Mouse (Mus musculus): ENCODE results near the gene Xrn2. TPM values are rescaled to one million over a fixed set of nuclear protein-coding genes. Genes with fewer than 3 reads are reported as not detected.

Gene Xrn2
- total and polyA plus RNA-seq, 3 experiments: 21.6 to 22.2 (median 22.1) TPM

- Histone ChIP-seq H3K79me2 (replicated peaks; ENCODE audit: control insufficient read depth, insufficient read depth, low read length) (no peaks in the 10 kb centered on the region), H3K36me3 (ENCODE audit: control insufficient read depth, insufficient read depth, low read length) (no peaks in the 10 kb centered on the region; the same call in 1 of the 2 replicates), H3K9ac (ENCODE audit: low read depth, low read length) (no peak overlapping the region), H3K27ac (no peak overlapping the region), H3K4me3 (no peak overlapping the region), H3K27me3 (ENCODE audit: control insufficient read depth, insufficient read depth, low read length) (no peaks in the 10 kb centered on the region), H3K4me1 (ENCODE audit: control insufficient read depth, insufficient read depth, low read length) (no peaks in the 10 kb centered on the region)
- TF ChIP-seq POLR2A (IDR thresholded peaks at IDR 0.05; ENCODE audit: insufficient read depth, low read depth, low read length): no peak
- no peak for TF ChIP-seq CTCF (IDR thresholded peaks at IDR 0.05)
- TF ChIP-seq EP300 (IDR thresholded peaks at IDR 0.05; ENCODE audit: insufficient read depth, low read depth, low read length): no peak
- intact Hi-C loops (cut with DNase I): loop anchor here (5.0 kb wide), 1 partner anchor 37 kb away; no protein-coding TSS in a partner anchor
- WGBS: 73% methylated on average over 1 of the region's 1 CpGs
- DNase-seq: no peak
Observed at GRCm38 (mm10) chr2:147069077-147069476, 56.3 kb downstream of the Xrn2 start.

- no peak for TF ChIP-seq POLR2A (IDR thresholded peaks at IDR 0.05; ENCODE audit: insufficient read depth, low read depth, low read length)
- intact Hi-C loops (cut with DNase I): no loop called here
- no peaks in the 10 kb centered on the region for H3K4me1 ChIP-seq (ENCODE audit: control insufficient read depth, insufficient read depth, low read length)
- whole genome bisulfite sequencing: 64% methylated on average over 1 of the region's 1 CpGs
- no peaks in the 10 kb centered on the region; the same call in 1 of the 2 replicates for H3K36me3 ChIP-seq (ENCODE audit: control insufficient read depth, insufficient read depth, low read length)
- H3K27me3 ChIP-seq (ENCODE audit: control insufficient read depth, insufficient read depth, low read length): no peaks in the 10 kb centered on the region
- no peaks in the 10 kb centered on the region for H3K79me2 ChIP-seq (replicated peaks; ENCODE audit: control insufficient read depth, insufficient read depth, low read length)
- no peak overlapping the region for H3K27ac ChIP-seq
- no peak overlapping the region for H3K4me3 ChIP-seq
- DNase-seq: no peak
- H3K9ac ChIP-seq (ENCODE audit: low read depth, low read length): no peak overlapping the region
Observed at GRCm38 (mm10) chr2:147070305-147070704, 57.5 kb downstream of the Xrn2 start.

- Histone ChIP-seq H3K4me3 (no peak overlapping the region), H3K27ac (no peak overlapping the region), H3K27me3 (ENCODE audit: control insufficient read depth, insufficient read depth, low read length) (no peaks in the 10 kb centered on the region), H3K79me2 (replicated peaks; ENCODE audit: control insufficient read depth, insufficient read depth, low read length) (no peaks in the 10 kb centered on the region), H3K36me3 (ENCODE audit: control insufficient read depth, insufficient read depth, low read length) (no peaks in the 10 kb centered on the region; the same call in 1 of the 2 replicates), H3K4me1 (ENCODE audit: control insufficient read depth, insufficient read depth, low read length) (no peaks in the 10 kb centered on the region), H3K9ac (ENCODE audit: low read depth, low read length) (no peak overlapping the region)
- DNase-seq: no peak
- TF ChIP-seq EP300 (IDR thresholded peaks at IDR 0.05; ENCODE audit: insufficient read depth, low read depth, low read length) (no peak), CTCF (IDR thresholded peaks at IDR 0.05) (no peak), POLR2A (IDR thresholded peaks at IDR 0.05; ENCODE audit: insufficient read depth, low read depth, low read length) (no peak)
- intact Hi-C loops (cut with DNase I): no loop called here
- WGBS: 95% methylated on average over 2 of the region's 2 CpGs
Observed at GRCm38 (mm10) chr2:147073962-147074361, 61.2 kb downstream of the Xrn2 start.

GRCm38 (mm10) chr2:147074399-147074798 is 61.6 kb downstream of the Xrn2 start:
- TF ChIP-seq POLR2A (IDR thresholded peaks at IDR 0.05; ENCODE audit: insufficient read depth, low read depth, low read length) (no peak), CTCF (IDR thresholded peaks at IDR 0.05) (no peak), EP300 (IDR thresholded peaks at IDR 0.05; ENCODE audit: insufficient read depth, low read depth, low read length) (no peak)
- DNase-seq: no peak
- Histone ChIP-seq H3K4me3 (no peak overlapping the region), H3K27me3 (ENCODE audit: control insufficient read depth, insufficient read depth, low read length) (no peaks in the 10 kb centered on the region), H3K27ac (no peak overlapping the region), H3K9ac (ENCODE audit: low read depth, low read length) (no peak overlapping the region), H3K4me1 (ENCODE audit: control insufficient read depth, insufficient read depth, low read length) (no peaks in the 10 kb centered on the region), H3K79me2 (replicated peaks; ENCODE audit: control insufficient read depth, insufficient read depth, low read length) (no peaks in the 10 kb centered on the region), H3K36me3 (ENCODE audit: control insufficient read depth, insufficient read depth, low read length) (no peaks in the 10 kb centered on the region; the same call in 1 of the 2 replicates)
- intact Hi-C loops (cut with DNase I): no loop called here
- WGBS: 96% methylated on average over 4 of the region's 4 CpGs

GRCm38 (mm10) chr2:147082391-147082790 is 69.6 kb downstream of the Xrn2 start:
- peaks cover 19% of the 10 kb centered on the region for H3K27me3 ChIP-seq (ENCODE audit: control insufficient read depth, insufficient read depth, low read length)
- TF ChIP-seq CTCF (IDR thresholded peaks at IDR 0.05) (no peak), EP300 (IDR thresholded peaks at IDR 0.05; ENCODE audit: insufficient read depth, low read depth, low read length) (no peak), POLR2A (IDR thresholded peaks at IDR 0.05; ENCODE audit: insufficient read depth, low read depth, low read length) (no peak)
- WGBS: 74% methylated on average over 4 of the region's 4 CpGs
- H3K27ac ChIP-seq: no peak overlapping the region
- no peaks in the 10 kb centered on the region for H3K36me3 ChIP-seq (ENCODE audit: control insufficient read depth, insufficient read depth, low read length)
- H3K79me2 ChIP-seq (replicated peaks; ENCODE audit: control insufficient read depth, insufficient read depth, low read length): no peaks in the 10 kb centered on the region
- no peak overlapping the region for H3K4me3 ChIP-seq
- intact Hi-C loops (cut with DNase I): loop anchor here (10.0 kb wide), 1 partner anchor 952 kb away; no protein-coding TSS in a partner anchor
- no peak overlapping the region for H3K9ac ChIP-seq (ENCODE audit: low read depth, low read length)
- DNase-seq: no peak
- H3K4me1 ChIP-seq (ENCODE audit: control insufficient read depth, insufficient read depth, low read length): no peaks in the 10 kb centered on the region

GRCm38 (mm10) chr2:147083471-147084365 is 70.9 kb downstream of the Xrn2 start:
- Histone ChIP-seq H3K4me1 (ENCODE audit: control insufficient read depth, insufficient read depth, low read length) (no peaks in the 10 kb centered on the region), H3K27me3 (ENCODE audit: control insufficient read depth, insufficient read depth, low read length) (peaks cover 19% of the 10 kb centered on the region), H3K4me3 (no peak overlapping the region), H3K36me3 (ENCODE audit: control insufficient read depth, insufficient read depth, low read length) (no peaks in the 10 kb centered on the region), H3K9ac (ENCODE audit: low read depth, low read length) (no peak overlapping the region), H3K27ac (no peak overlapping the region), H3K79me2 (replicated peaks; ENCODE audit: control insufficient read depth, insufficient read depth, low read length) (no peaks in the 10 kb centered on the region)
- intact Hi-C loops (cut with DNase I): loop anchor here (10.0 kb wide), 1 partner anchor 951 kb away; no protein-coding TSS in a partner anchor
- TF ChIP-seq EP300 (IDR thresholded peaks at IDR 0.05; ENCODE audit: insufficient read depth, low read depth, low read length): no peak
- TF ChIP-seq POLR2A (IDR thresholded peaks at IDR 0.05; ENCODE audit: insufficient read depth, low read depth, low read length): no peak
- TF ChIP-seq CTCF (IDR thresholded peaks at IDR 0.05): no peak
- DNase-seq: peak; percentile 23 to 45
- 3% methylated on average over 72 of the region's 72 CpGs for WGBS

All from heart, adult 2 months (tissue).